Mouse (Mus musculus) liver, adult 2 months (tissue): ENCODE results near the gene Pdgfd. TPM values are rescaled to one million over a fixed set of nuclear protein-coding genes. Genes with fewer than 3 reads are reported as not detected.

Experiments used
- DNase-seq: peaks from one replicate; pipeline ENCODE4 v3.0.0-alpha.2; 2011; ENCODE audit warnings: low read depth, low spot score; ENCODE audit errors: extremely low read depth
- H3K27ac ChIP-seq: fragments of 200-500 bp; replicated peaks from 2 replicates; pipeline ENCODE4 v1.5.1; 2012; ENCODE audit warnings: low read depth, mild to moderate bottlenecking, control low read depth, inconsistent platforms, low read length; ENCODE audit not compliant: insufficient read depth
- H3K27me3 ChIP-seq: fragments of 200-500 bp; 2 replicates; pipeline ENCODE4 v1.6.1; 2012; ENCODE audit warnings: mild to moderate bottlenecking, moderate library complexity, low read length, inconsistent platforms; ENCODE audit not compliant: control insufficient read depth, insufficient read depth
- H3K36me3 ChIP-seq: fragments of 200-500 bp; 2 replicates; pipeline ENCODE4 v1.6.1; 2012; ENCODE audit warnings: low read length, inconsistent platforms; ENCODE audit not compliant: control insufficient read depth, insufficient read depth
- H3K4me1 ChIP-seq: fragments of 200-500 bp; 2 replicates; pipeline ENCODE4 v1.6.1; 2011; ENCODE audit warnings: low read length; ENCODE audit not compliant: control insufficient read depth, insufficient read depth
- H3K4me3 ChIP-seq: fragments of 200-500 bp; 2 replicates; pipeline ENCODE4 v1.5.1; 2011; ENCODE audit warnings: low read depth, mild to moderate bottlenecking, control low read depth, low read length, moderate library complexity; ENCODE audit not compliant: insufficient read depth
- H3K79me2 ChIP-seq: fragments of 200-500 bp; 2 replicates; pipeline ENCODE4 v1.6.1; 2012; ENCODE audit warnings: inconsistent platforms, mild to moderate bottlenecking, low read length, moderate library complexity; ENCODE audit not compliant: control insufficient read depth, insufficient read depth
- H3K9ac ChIP-seq: fragments of 200-500 bp; 2 replicates; pipeline ENCODE4 v1.6.1; 2012; ENCODE audit warnings: low read depth, mild to moderate bottlenecking, control low read depth, inconsistent platforms, low read length
- CTCF ChIP-seq: fragments of 200-500 bp; IDR thresholded peaks from 2 replicates; pipeline ENCODE4 v1.5.1; 2011; ENCODE audit warnings: low read depth, low read length, control low read depth
- POLR2A ChIP-seq: fragments of 200-500 bp; IDR thresholded peaks from 2 replicates; pipeline ENCODE4 v1.6.1; 2011; ENCODE audit warnings: low read length, control low read depth; ENCODE audit not compliant: insufficient read depth; ENCODE audit errors: extremely low read depth
- WGBS: fragments of 180-500 bp; shearing (Covaris S2); methylation state at CpG from one replicate; pipeline ENCODE4 v1.1.7; 2018; 5-methylcytosine and 5-hydroxymethylcytosine counted together
- polyA plus RNA-seq: library from polyadenylated mRNA; depleted of rRNA; stranded (reverse); fragments of >200 nt; gene quantifications from 2 replicates; pipeline ENCODE4 v1.2.3, GENCODE M21; 2012
- total RNA-seq: library from RNA; depleted of rRNA; stranded (reverse); fragments of >200 nt; gene quantifications from 2 replicates; pipeline ENCODE4 v1.2.3, GENCODE M21; 2014

Pdgfd gene
- total and polyA plus RNA-seq, 2 experiments = 0.55 to 2.0 TPM

DNA sequence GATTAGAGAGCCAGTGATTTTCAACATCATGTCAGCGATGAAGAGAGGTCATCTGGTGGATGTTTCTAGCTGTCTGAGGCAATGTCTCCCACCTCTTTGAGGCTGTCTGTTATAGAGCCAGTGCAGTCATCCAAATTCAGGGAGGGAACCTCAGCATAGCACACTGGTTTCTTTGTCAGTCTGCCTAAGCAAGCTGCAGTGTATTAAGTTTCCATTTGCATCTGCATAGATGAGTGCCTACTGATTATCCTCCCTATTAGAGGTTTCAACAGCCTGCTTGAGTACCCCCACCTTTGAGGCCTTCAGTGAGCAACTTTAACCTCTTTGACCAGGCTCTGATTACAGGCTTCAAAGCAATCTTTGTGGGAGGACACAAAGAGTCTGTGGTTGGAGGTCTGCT is 118.4 kb downstream of the Pdgfd start:
- H3K4me3 ChIP-seq = no peak overlapping the region
- DNase-seq = no peak
- TF ChIP-seq POLR2A (no peak), CTCF (no peak)
- H3K4me1 ChIP-seq = no peaks in the 10 kb centered on the region
- no peak overlapping the region for H3K9ac ChIP-seq
- H3K36me3 ChIP-seq = no peaks in the 10 kb centered on the region
- no peaks in the 10 kb centered on the region for H3K79me2 ChIP-seq
- H3K27ac ChIP-seq = no peak overlapping the region
- H3K27me3 ChIP-seq = no peaks in the 10 kb centered on the region
- WGBS = 71% methylated on average over 1 of the region's 1 CpGs

DNA sequence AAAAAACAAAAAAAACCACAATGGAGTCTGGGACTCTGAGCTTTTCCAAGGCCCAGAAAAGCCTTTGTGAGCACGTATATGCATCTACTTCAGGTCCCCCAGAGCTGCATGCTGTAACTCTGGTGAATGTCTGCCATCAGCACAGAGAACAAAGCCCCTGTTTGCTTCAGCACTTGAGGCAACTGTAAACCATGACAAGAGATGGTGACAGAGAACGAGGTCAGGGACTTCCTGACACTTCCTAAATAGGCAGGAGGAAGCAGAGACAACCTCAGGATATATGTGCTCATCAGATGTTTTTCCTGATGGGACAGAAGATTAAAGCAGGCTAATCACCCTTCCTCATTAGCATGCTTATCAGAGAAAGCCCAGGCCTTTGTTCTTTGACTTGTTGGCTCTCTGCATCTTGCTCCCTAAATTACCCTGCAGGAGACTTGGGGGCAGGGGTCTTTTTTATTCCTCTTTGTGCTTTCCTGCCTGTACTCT is 120.9 kb downstream of the Pdgfd start:
- no peak overlapping the region for H3K27ac ChIP-seq
- 21% methylated on average over 2 of the region's 2 CpGs for WGBS

DNA sequence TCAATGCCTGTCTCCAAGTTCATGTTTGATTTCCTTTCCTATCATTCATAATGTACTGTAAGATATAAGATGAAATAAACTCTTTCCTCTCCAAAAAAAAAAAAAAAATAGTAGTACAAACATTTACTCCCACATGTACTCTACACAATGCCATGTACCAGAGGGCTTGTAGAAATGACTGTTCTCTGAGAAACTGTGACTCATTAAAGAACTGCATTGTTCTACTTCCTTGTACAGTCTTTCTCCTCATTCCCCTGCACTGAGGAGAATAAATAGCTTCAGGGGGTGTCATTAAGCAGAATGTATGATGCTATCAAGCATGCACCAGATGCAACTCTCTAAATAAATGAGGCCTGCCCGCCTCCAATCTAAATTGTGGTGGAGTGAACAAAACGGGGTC is 130.2 kb downstream of the Pdgfd start:
- Histone ChIP-seq H3K27me3 (no peaks in the 10 kb centered on the region), H3K4me1 (no peaks in the 10 kb centered on the region), H3K27ac (no peak overlapping the region), H3K36me3 (no peaks in the 10 kb centered on the region), H3K9ac (no peak overlapping the region), H3K4me3 (no peak overlapping the region), H3K79me2 (no peaks in the 10 kb centered on the region)
- WGBS = 66% methylated on average over 2 of the region's 2 CpGs
- DNase-seq = no peak
- TF ChIP-seq POLR2A (no peak), CTCF (no peak)

More for the DNA sequence above, 120.9 kb downstream of the Pdgfd start:
- no peaks in the 10 kb centered on the region for H3K27me3 ChIP-seq
- no peak overlapping the region for H3K9ac ChIP-seq
- H3K4me1 ChIP-seq = no peaks in the 10 kb centered on the region
- H3K4me3 ChIP-seq = no peak overlapping the region
- no peaks in the 10 kb centered on the region for H3K36me3 ChIP-seq
- H3K79me2 ChIP-seq = no peaks in the 10 kb centered on the region
- no peak for DNase-seq
- TF ChIP-seq POLR2A (no peak), CTCF (no peak)

DNA sequence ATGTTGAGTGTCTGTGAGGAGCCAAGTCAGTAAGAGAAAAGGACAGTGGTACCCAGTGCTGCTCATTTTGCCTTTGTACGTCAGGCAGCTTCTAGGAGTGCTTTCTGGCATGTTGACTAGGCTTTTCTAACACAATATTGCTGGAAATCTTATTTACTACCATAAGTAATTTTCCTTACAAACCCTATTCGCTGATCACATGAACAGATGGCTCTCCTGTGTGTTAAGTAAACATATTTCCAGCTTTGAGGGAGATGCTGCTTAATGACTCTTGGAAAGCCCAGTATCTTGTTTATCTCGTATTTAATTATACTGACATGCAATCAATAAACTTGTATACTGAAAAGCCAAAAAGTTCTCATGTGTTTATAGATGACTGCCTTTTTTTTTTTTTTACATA is 133.7 kb downstream of the Pdgfd start:
- Histone ChIP-seq H3K36me3 (no peaks in the 10 kb centered on the region), H3K27ac (no peak overlapping the region), H3K79me2 (no peaks in the 10 kb centered on the region), H3K4me3 (no peak overlapping the region), H3K4me1 (no peaks in the 10 kb centered on the region), H3K27me3 (no peaks in the 10 kb centered on the region), H3K9ac (no peak overlapping the region)
- 62% methylated on average over 3 of the region's 3 CpGs for WGBS
- peak; percentile 3 for DNase-seq
- no peak for TF ChIP-seq CTCF
- no peak for TF ChIP-seq POLR2A

DNA sequence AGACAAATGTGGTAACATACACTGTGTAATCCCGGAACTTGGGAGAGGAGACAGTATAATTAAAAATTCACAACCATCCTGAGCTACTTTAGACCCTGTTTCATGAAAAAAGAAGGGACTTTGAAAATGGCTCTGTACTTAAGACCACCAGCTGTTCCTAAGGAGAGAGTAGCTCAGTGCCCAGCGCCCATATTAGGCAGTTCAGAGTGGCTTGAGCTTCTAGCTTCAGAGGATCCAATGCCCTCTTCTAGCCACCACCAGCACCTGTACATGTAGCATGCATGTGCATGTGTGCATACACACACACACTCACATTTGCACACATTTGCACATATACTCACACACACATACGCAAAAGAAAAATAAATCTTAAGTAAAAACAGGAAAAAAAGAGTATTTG is 136.2 kb downstream of the Pdgfd start:
- 84% methylated on average over 3 of the region's 3 CpGs for WGBS
- Histone ChIP-seq H3K79me2 (no peaks in the 10 kb centered on the region), H3K27ac (no peak overlapping the region), H3K9ac (no peak overlapping the region), H3K4me3 (no peak overlapping the region), H3K4me1 (no peaks in the 10 kb centered on the region), H3K36me3 (no peaks in the 10 kb centered on the region), H3K27me3 (no peaks in the 10 kb centered on the region)
- TF ChIP-seq CTCF (no peak), POLR2A (no peak)
- DNase-seq = no peak

DNA sequence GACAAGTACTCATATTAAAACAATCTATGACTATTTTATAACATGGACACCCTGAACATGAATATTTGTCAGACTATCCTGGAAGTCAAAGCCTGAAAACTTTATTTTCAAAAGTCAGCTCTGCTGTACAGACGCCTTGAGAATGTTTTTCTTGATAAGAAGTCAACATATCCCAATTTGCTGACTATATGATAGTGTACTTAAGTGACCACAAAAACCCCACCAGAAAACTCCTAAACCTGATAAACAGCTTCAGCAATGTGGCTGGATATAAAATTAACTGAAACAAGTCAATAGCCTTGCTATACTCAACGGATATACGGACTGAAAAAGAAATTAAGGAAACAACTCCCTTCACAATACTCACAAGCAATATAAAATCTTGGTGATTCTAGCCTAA is 137.5 kb downstream of the Pdgfd start:
- no peaks in the 10 kb centered on the region for H3K4me1 ChIP-seq
- no peak for TF ChIP-seq POLR2A
- TF ChIP-seq CTCF = no peak
- DNase-seq = no peak
- H3K27ac ChIP-seq = no peak overlapping the region
- no peaks in the 10 kb centered on the region for H3K79me2 ChIP-seq
- no peaks in the 10 kb centered on the region for H3K36me3 ChIP-seq
- H3K9ac ChIP-seq = no peak overlapping the region
- H3K27me3 ChIP-seq = no peaks in the 10 kb centered on the region
- H3K4me3 ChIP-seq = no peak overlapping the region
- WGBS = 85% methylated on average over 3 of the region's 3 CpGs

DNA sequence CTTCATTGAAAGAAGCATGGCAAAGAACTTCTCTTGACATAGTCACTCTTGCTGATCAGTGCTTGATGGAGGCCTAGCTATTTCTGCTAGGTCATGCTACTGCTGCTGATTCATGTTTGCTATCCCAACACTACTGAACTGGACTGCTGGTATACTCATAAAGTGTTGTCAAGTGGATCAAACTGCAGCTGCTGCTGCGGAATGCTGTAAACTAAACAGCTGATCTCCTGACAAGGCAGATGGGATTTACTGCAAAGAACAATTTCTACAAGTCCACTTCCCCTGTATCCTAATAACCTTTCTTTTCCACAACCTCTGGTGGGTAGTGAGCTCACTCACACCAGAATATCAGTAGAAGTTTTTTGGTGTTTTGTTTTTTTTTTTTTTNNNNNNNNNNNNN is 148.7 kb downstream of the Pdgfd start:
- H3K4me1 ChIP-seq = no peaks in the 10 kb centered on the region
- H3K4me3 ChIP-seq = no peak overlapping the region
- no peaks in the 10 kb centered on the region for H3K27me3 ChIP-seq
- H3K36me3 ChIP-seq = no peaks in the 10 kb centered on the region
- no peak overlapping the region for H3K27ac ChIP-seq
- H3K9ac ChIP-seq = no peak overlapping the region
- 95% methylated on average over 1 of the region's 1 CpGs for WGBS
- no peaks in the 10 kb centered on the region for H3K79me2 ChIP-seq
- TF ChIP-seq POLR2A (no peak), CTCF (no peak)
- DNase-seq = no peak
